Mouse (Mus musculus) lung, adult 18-20 months (tissue): ENCODE measurements at regions not wholly inside any gene's neighbourhood (a gene's known extent, or its start where the extent isn't known, plus 50 kb on each side); places are given as distances from the start of the nearest gene placed in this dataset.

Source experiments
- DNase-seq, 2 experiments: peaks; one replicate each; pipeline ENCODE4 v3.0.0; 2022; ENCODE audit warnings: mixed read lengths in 2 of 2

DNA sequence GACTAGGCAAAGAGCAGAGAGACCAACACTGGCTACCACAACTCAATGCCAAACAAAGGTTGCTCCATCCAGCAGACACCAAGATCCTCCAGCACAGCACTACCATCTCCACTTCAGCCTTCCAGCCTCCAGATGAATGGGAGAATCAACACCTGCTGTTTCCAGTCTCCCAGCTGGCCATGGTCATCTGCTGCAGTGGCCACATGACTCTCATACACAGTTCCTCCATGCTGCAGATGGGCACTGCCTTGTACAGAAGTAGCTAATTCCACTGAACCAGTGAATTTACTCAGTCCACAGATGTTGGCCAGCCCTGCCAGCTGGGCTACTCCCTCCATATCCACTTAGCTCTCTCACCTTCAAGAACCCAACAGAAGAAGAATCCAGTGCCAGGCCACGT, 63.0 kb upstream of the Vstm5 start:
- no peak for DNase-seq

GRCm38 (mm10) chr9:15175412-15175811, 63.4 kb upstream of the Vstm5 start:
- DNase-seq = no peak

DNA sequence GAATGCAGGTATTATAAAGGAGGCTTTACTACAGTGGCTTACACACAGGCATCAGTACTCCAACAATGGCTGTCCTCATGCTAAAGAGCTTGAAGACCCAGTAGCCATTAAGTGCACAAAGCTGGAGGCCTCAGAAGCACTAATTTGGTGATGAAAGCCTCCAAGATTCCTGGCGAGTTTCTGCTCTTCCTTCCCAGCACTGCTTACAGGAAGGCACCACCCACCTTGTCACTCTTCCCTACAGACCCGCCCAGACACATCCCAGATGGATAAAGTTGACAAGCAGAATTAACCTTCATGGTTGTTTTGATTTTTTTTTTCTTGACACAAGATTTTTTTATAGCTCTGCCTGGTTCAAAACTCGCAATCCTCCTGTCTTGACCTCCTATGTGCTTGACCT, 59.0 kb upstream of the Hephl1 start:
- peak in 1 of 2 experiments; percentile 4 for DNase-seq

DNA sequence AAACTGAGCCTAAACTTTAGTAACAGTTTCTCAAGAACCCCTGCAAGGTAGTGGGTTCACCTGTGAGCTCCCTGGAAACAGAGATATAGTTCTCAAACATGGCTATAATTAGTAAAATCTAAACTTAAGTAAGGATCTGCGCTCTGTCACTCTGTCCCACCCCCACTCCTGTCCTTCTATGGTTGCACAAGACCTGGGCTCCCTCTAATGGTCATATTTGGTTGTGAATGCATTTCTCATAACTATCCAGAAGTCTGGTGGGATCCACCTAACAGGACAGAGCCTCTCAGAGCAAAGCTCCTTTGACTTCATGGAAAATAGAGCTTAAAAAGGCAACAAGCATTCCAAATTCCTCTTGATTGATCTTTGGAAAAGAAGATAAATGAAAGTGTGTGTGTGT, 57.8 kb upstream of the Hephl1 start:
- DNase-seq = no peak

DNA sequence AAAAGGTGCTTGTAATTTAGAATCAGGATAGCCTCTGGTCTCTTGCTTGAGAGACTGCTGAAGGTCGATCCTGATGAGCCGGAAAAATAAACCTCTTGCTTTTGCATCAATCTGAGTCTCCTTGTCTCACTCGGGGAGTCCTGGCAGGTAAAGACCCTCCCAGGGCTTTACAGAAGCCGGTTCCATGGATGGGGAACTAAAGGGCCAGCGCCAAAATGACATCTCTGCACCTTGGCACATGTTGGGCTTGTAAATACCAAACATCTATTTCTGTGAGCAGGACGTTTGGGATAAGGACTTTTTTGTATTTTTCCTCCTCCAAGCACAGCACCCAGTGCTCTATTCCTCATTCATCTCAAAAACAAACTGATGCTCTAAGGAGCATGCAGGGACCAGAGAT, 57.1 kb upstream of the Hephl1 start:
- DNase-seq = no peak

DNA sequence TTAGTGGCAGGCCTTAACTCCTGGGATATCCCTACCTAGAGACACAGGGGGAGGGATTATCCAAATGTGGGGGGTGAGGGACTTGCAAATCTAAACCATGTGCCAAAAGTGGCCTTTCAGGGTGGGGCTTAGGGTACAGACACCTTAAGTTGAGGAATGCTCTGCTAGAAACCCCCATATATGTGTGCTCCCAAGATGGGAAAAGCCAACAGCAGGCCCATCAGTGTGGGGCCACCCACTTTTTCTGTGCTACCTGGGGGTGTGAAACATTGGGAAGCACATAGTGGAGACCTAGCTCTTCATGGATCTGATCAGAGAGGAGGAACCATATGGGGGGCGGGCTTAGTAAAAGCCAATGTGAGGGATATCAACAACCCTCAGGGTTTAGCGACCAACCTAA, 55.0 kb upstream of the Hephl1 start:
- no peak for DNase-seq

DNA sequence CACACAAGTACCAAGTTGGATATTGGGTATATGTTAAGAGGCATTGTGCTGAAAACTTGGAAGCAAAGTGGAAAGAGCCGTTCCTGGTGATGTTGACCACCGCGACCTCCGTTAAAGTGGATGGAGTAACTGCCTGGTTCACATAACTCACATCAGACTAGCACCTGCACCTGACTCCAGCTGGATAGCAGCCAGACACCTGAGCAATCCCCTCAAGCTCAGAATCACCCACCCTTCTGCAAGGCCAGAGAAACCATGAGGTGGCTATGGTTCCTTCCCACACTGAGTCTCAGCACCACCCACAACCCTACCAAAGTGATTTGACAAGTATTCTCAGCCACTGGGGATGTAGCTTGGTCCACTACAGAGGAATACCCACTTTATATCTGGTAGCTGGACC, 54.6 kb upstream of the Hephl1 start:
- no peak for DNase-seq
